Mouse (Mus musculus) cerebellum, postnatal 25 days (tissue): ENCODE measurements around the gene Cluh.
A peak's percentile ranks its signal among the peaks of the same experiment; 100 is the strongest.

Experiments used
- DNase-seq, 2 experiments: peaks; one replicate each; pipeline ENCODE4 v3.0.0; 2021; ENCODE audit warnings: mixed read lengths in 2 of 2

Cluh gene

GRCm38 (mm10) chr11:74649095-74649646 is at the start of gene Cluh:
Gene Cluh, plus strand, starts transcription at chr11:74649495.
- peak; percentile 99 to 100 for DNase-seq

- DNase-seq = no peak
Measured at GRCm38 (mm10) chr11:74602286-74602685, 47.0 kb upstream of the Cluh start.

- DNase-seq = no peak
Measured at GRCm38 (mm10) chr11:74610068-74610467, 39.2 kb upstream of the Cluh start.

GRCm38 (mm10) chr11:74610545-74611176 is 38.6 kb upstream of the Cluh start, which contains the start of gene Rap1gap2:
Gene Rap1gap2, minus strand, starts transcription at chr11:74610915.
- DNase-seq = peak; percentile 42 to 55

GRCm38 (mm10) chr11:74611437-74611836 is 37.9 kb upstream of the Cluh start:
- no peak for DNase-seq

- DNase-seq = no peak
Measured at GRCm38 (mm10) chr11:74613428-74613827, 35.9 kb upstream of the Cluh start.

- DNase-seq = no peak
Measured at GRCm38 (mm10) chr11:74615571-74615970, 33.7 kb upstream of the Cluh start.

GRCm38 (mm10) chr11:74619201-74619955 is 29.9 kb upstream of the Cluh start, which contains the start of gene Ccdc92b:
Gene Ccdc92b, plus strand, starts transcription at chr11:74619605.
- DNase-seq = peak; percentile 78

GRCm38 (mm10) chr11:74619956-74620300 is 29.4 kb upstream of the Cluh start:
- DNase-seq = no peak

- DNase-seq = no peak
Measured at GRCm38 (mm10) chr11:74621974-74622669, 27.2 kb upstream of the Cluh start.

- peak; percentile 25 to 50 for DNase-seq
Measured at GRCm38 (mm10) chr11:74623693-74624092, 25.6 kb upstream of the Cluh start.

GRCm38 (mm10) chr11:74625333-74625732 is 24.0 kb upstream of the Cluh start:
- no peak for DNase-seq

- no peak for DNase-seq
Measured at GRCm38 (mm10) chr11:74627481-74627880, 21.8 kb upstream of the Cluh start.

GRCm38 (mm10) chr11:74631880-74632789 is 17.2 kb upstream of the Cluh start:
- no peak for DNase-seq

- DNase-seq = peak; percentile 69 to 84
Measured at GRCm38 (mm10) chr11:74634490-74635275, 14.6 kb upstream of the Cluh start.

- peak in 1 of 2 experiments; percentile 37 for DNase-seq
Measured at GRCm38 (mm10) chr11:74637486-74637885, 11.8 kb upstream of the Cluh start.

GRCm38 (mm10) chr11:74637971-74638790 is 11.1 kb upstream of the Cluh start:
- peak; percentile 90 to 91 for DNase-seq

GRCm38 (mm10) chr11:74638791-74639411 is 10.4 kb upstream of the Cluh start:
- no peak for DNase-seq

- DNase-seq = no peak
Measured at GRCm38 (mm10) chr11:74639628-74640027, 9.7 kb upstream of the Cluh start.

- no peak for DNase-seq
Measured at GRCm38 (mm10) chr11:74647966-74648365, 1.3 kb upstream of the Cluh start.
